ENCODE assay signal across 7 mouse cellular contexts in genomic region chr6:83077630-83078323, GRCm38 (mm10). TPM values are rescaled to one million over a fixed set of nuclear protein-coding genes. Genes with fewer than 3 reads are reported as not detected.
DNase-seq lines count a peak whose midpoint lies in the region; ATAC-seq lines count a peak whose summit lies in the region.

TSS of gene Pcgf1 (plus strand) at chr6:83077869.

- peak; percentile 62 for ATAC-seq in intestine, embryonic 15.5 days
- ATAC-seq in liver, embryonic 11.5 days (replicated peaks; ENCODE audit: low FRiP score) = peak; percentile 59
- peak; percentile 84 for ATAC-seq in neural tube, embryonic 12.5 days (ENCODE audit: low FRiP score, low read depth)

- peaks cover 27% of the 10 kb centered on the region for H3K36me3 ChIP-seq in erythroblast, embryonic 14.5 days (ENCODE audit: control insufficient read depth)
- H3K36me3 ChIP-seq in intestine, embryonic 15.5 days = peaks cover 6% of the 10 kb centered on the region; the same call in 1 of the 2 replicates
- peaks cover 12% of the 10 kb centered on the region; the same call in 1 of the 2 replicates for H3K36me3 ChIP-seq in liver, embryonic 11.5 days (ENCODE audit: control insufficient read depth, insufficient read depth, low read length)
- H3K36me3 ChIP-seq in neural tube, embryonic 12.5 days = peaks cover 12% of the 10 kb centered on the region

- DNase-seq in spleen, postnatal 4 days (ENCODE audit: low spot score in 2 of 2) = peak; percentile 38 to 77
- no peak for DNase-seq in spleen, adult 18-20 months
- DNase-seq in adrenal gland, postnatal 10 days = peak; percentile 63
- no peak for DNase-seq in liver, embryonic 11.5 days (ENCODE audit: low spot score)

- H3K9me3 ChIP-seq in erythroblast, embryonic 14.5 days (ENCODE audit: control insufficient read depth, low read length) = no peaks in the 10 kb centered on the region
- no peaks in the 10 kb centered on the region for H3K9me3 ChIP-seq in intestine, embryonic 15.5 days
- no peaks in the 10 kb centered on the region for H3K9me3 ChIP-seq in liver, embryonic 11.5 days (ENCODE audit: control insufficient read depth, low read length)
- no peaks in the 10 kb centered on the region for H3K9me3 ChIP-seq in neural tube, embryonic 12.5 days

- peak within 1 kb of the TSS; percentile 70 for H3K4me3 ChIP-seq in erythroblast, embryonic 14.5 days (replicated peaks)
- H3K4me3 ChIP-seq in intestine, embryonic 15.5 days (replicated peaks) = peak within 1 kb of the TSS; percentile 78
- peak within 1 kb of the TSS; percentile 76 for H3K4me3 ChIP-seq in liver, embryonic 11.5 days (ENCODE audit: low read depth, low read length)
- peak within 1 kb of the TSS; percentile 74 for H3K4me3 ChIP-seq in neural tube, embryonic 12.5 days

- H3K27me3 ChIP-seq in erythroblast, embryonic 14.5 days (ENCODE audit: control insufficient read depth) = peaks cover 53% of the 10 kb centered on the region
- peaks cover 39% of the 10 kb centered on the region for H3K27me3 ChIP-seq in intestine, embryonic 15.5 days (replicated peaks)
- peaks cover 38% of the 10 kb centered on the region for H3K27me3 ChIP-seq in liver, embryonic 11.5 days (replicated peaks; ENCODE audit: control insufficient read depth, insufficient read depth, low read length)
- peaks cover 40% of the 10 kb centered on the region for H3K27me3 ChIP-seq in neural tube, embryonic 12.5 days (replicated peaks)

- peak within 1 kb of the TSS; percentile 89 for H3K4me2 ChIP-seq in intestine, embryonic 15.5 days (replicated peaks)
- H3K4me2 ChIP-seq in liver, embryonic 11.5 days = peak within 1 kb of the TSS; percentile 96
- H3K4me2 ChIP-seq in neural tube, embryonic 12.5 days (replicated peaks) = peak within 1 kb of the TSS; percentile 96

- under 1% methylated on average over 54 of the region's 54 CpGs for WGBS in intestine, embryonic 15.5 days
- under 1% methylated on average over 54 of the region's 54 CpGs for WGBS in liver, embryonic 11.5 days
- under 1% methylated on average over 54 of the region's 54 CpGs for WGBS in neural tube, embryonic 12.5 days

- H3K27ac ChIP-seq in intestine, embryonic 15.5 days = peak within 1 kb of the TSS; percentile 77
- H3K27ac ChIP-seq in liver, embryonic 11.5 days (ENCODE audit: low read depth, low read length) = peak within 1 kb of the TSS; percentile 81
- H3K27ac ChIP-seq in neural tube, embryonic 12.5 days = peak within 1 kb of the TSS; percentile 77

- peak within 1 kb of the TSS; percentile 62 for H3K9ac ChIP-seq in intestine, embryonic 15.5 days
- peak within 1 kb of the TSS; percentile 79 for H3K9ac ChIP-seq in liver, embryonic 11.5 days (ENCODE audit: low read depth, low read length)
- H3K9ac ChIP-seq in neural tube, embryonic 12.5 days = peak within 1 kb of the TSS; percentile 75

- H3K4me1 ChIP-seq in erythroblast, embryonic 14.5 days (ENCODE audit: control insufficient read depth) = peaks cover 31% of the 10 kb centered on the region
- peaks cover 3% of the 10 kb centered on the region; the same call in 1 of the 2 replicates for H3K4me1 ChIP-seq in intestine, embryonic 15.5 days (replicated peaks)
- H3K4me1 ChIP-seq in liver, embryonic 11.5 days (replicated peaks; ENCODE audit: control insufficient read depth, insufficient read depth, low read length) = peaks cover 5% of the 10 kb centered on the region
- peaks cover 18% of the 10 kb centered on the region for H3K4me1 ChIP-seq in neural tube, embryonic 12.5 days

RNA-seq across cellular contexts. Expression of gene Pcgf1, which starts in this region (rescaled TPM):
- 10 to 100 TPM; 26.4 to 34.2 TPM for total RNA-seq in adrenal gland, postnatal 10 days (2021)
- polyA plus RNA-seq in erythroblast, embryonic 14.5 days (2012) = 1.5 and 2.2 TPM in 2 replicates
- polyA plus RNA-seq in intestine, embryonic 15.5 days (2015; fragmentation: Nextera tagmentation; extraction: Ambion mirVana) = 29.4 and 31.5 TPM in 2 replicates
- polyA plus RNA-seq in liver, embryonic 11.5 days (2014; fragmentation: Nextera tagmentation; extraction: Ambion mirVana) = 25.0 and 27.8 TPM in 2 replicates
- 43.6 and 52.3 TPM in 2 replicates for polyA plus RNA-seq in neural tube, embryonic 12.5 days (2016; fragmentation: Nextera tagmentation; extraction: Ambion mirVana)

Comparison
In these comparisons a context has a peak if more than half of its experiments do, and no peak if none do; other contexts are left out.
1. DNase-seq: peak in spleen, postnatal 4 days (2 of 2) and adrenal gland, postnatal 10 days (single experiment); none in spleen, adult 18-20 months (0 of 2) and liver, embryonic 11.5 days (single experiment).
2. Peak in every context shown above with its lines, with median percentiles within 50 percentile points of each other: H3K4me3 ChIP-seq, ATAC-seq, H3K27ac ChIP-seq, H3K4me2 ChIP-seq and H3K9ac ChIP-seq.